Mouse (Mus musculus) MEL (cell line): Measurements from ENCODE around the gene Acp2. TPM values are rescaled to one million over a fixed set of nuclear protein-coding genes. Genes with fewer than 3 reads are reported as not detected.

Source experiments
- DNase-seq: peaks from one replicate; pipeline ENCODE4 v3.0.0; 2011; ENCODE audit warnings: low read depth, low spot score
- H3K27ac ChIP-seq: 2 replicates; pipeline ENCODE4 v1.5.1; 2012; ENCODE audit warnings: low read depth, mild to moderate bottlenecking, control low read depth, low read length, moderate library complexity; ENCODE audit not compliant: control insufficient read depth
- H3K27me3 ChIP-seq, 2 experiments: fragments of 150-350 bp in 1 of 2; sonication (generic) in 1 of 2; 2 replicates each; pipeline ENCODE4 v1.6.1; 2012; ENCODE audit warnings: low read length in 2 of 2, mild to moderate bottlenecking in 2 of 2, improper control_type of control experiment in 1 of 2, moderate library complexity in 1 of 2; ENCODE audit not compliant: insufficient read depth in 2 of 2, control insufficient read depth in 1 of 2
- H3K36me3 ChIP-seq, 2 experiments: 2 replicates each; pipeline ENCODE4 v1.6.1; 2012 to 2014; ENCODE audit warnings: low read length in 2 of 2, improper control_type of control experiment in 1 of 2, inconsistent platforms in 1 of 2, mild to moderate bottlenecking in 1 of 2; ENCODE audit not compliant: insufficient read depth in 2 of 2, control insufficient read depth in 1 of 2
- H3K4me1 ChIP-seq, 2 experiments: fragments of 150-350 bp in 1 of 2; sonication (generic) in 1 of 2; 2 replicates each; pipeline ENCODE4 v1.6.1; 2012; ENCODE audit warnings: low read length in 2 of 2, improper control_type of control experiment in 1 of 2, mild to moderate bottlenecking in 1 of 2; ENCODE audit not compliant: insufficient read depth in 2 of 2, control insufficient read depth in 1 of 2
- H3K4me3 ChIP-seq, 2 experiments: fragments of 150-350 bp in 1 of 2; sonication (generic) in 1 of 2; 2 replicates each; pipeline ENCODE4 v1.5.1; 2012; ENCODE audit warnings: low read depth in 2 of 2, low read length in 2 of 2, mild to moderate bottlenecking in 2 of 2, moderate library complexity in 2 of 2, control low read depth in 1 of 2, improper control_type of control experiment in 1 of 2; ENCODE audit not compliant: control insufficient read depth in 1 of 2, insufficient read depth in 1 of 2
- H3K79me2 ChIP-seq: 2 replicates; pipeline ENCODE4 v1.6.1; 2012; ENCODE audit warnings: mild to moderate bottlenecking, low read length, moderate library complexity; ENCODE audit not compliant: control insufficient read depth, poor library complexity, insufficient read depth
- H3K9ac ChIP-seq: 2 replicates; pipeline ENCODE4 v1.6.1; 2012; ENCODE audit warnings: low read depth, mild to moderate bottlenecking, control low read depth, low read length, moderate library complexity; ENCODE audit not compliant: control insufficient read depth, poor library complexity, severe bottlenecking
- H3K9me3 ChIP-seq: fragments of 150-350 bp; sonication (generic); replicated peaks from 2 replicates; pipeline ENCODE4 v1.6.1; 2012; ENCODE audit warnings: mild to moderate bottlenecking, low read length, improper control_type of control experiment, moderate library complexity; ENCODE audit not compliant: insufficient read depth
- BHLHE40 ChIP-seq: IDR thresholded peaks from 2 replicates; pipeline ENCODE4 v1.6.1; 2012; ENCODE audit warnings: low read depth, mild to moderate bottlenecking, inconsistent platforms, low read length, improper control_type of control experiment, borderline replicate concordance
- CHD1 ChIP-seq: IDR thresholded peaks from 2 replicates; pipeline ENCODE4 v1.6.1; 2012; ENCODE audit warnings: low read depth, mild to moderate bottlenecking, inconsistent platforms, low read length, improper control_type of control experiment
- E2F4 ChIP-seq: IDR thresholded peaks from 2 replicates; pipeline ENCODE4 v1.6.1; 2011; ENCODE audit warnings: low read depth, low read length, improper control_type of control experiment, borderline replicate concordance
- ETS1 ChIP-seq: IDR thresholded peaks from 2 replicates; pipeline ENCODE4 v1.6.1; 2012; ENCODE audit warnings: low read depth, mild to moderate bottlenecking, inconsistent platforms, low read length, improper control_type of control experiment, moderate library complexity
- HCFC1 ChIP-seq: IDR thresholded peaks from 2 replicates; pipeline ENCODE4 v1.6.1; 2012; ENCODE audit warnings: low read depth, mild to moderate bottlenecking, inconsistent platforms, low read length, improper control_type of control experiment, moderate library complexity
- KAT2A ChIP-seq: conservative IDR thresholded peaks from 2 replicates; pipeline ENCODE4 v1.6.1; 2012; ENCODE audit warnings: low read depth, low read length, improper control_type of control experiment, inconsistent platforms
- MAZ ChIP-seq: IDR thresholded peaks from 2 replicates; pipeline ENCODE4 v1.6.1; 2012; ENCODE audit warnings: low read depth, mild to moderate bottlenecking, inconsistent platforms, low read length, improper control_type of control experiment
- NELFE ChIP-seq: IDR thresholded peaks from 2 replicates; pipeline ENCODE4 v1.6.1; 2011; ENCODE audit warnings: low read depth, low read length, improper control_type of control experiment
- NRF1 ChIP-seq: IDR thresholded peaks from 2 replicates; pipeline ENCODE4 v1.6.1; 2014; ENCODE audit warnings: low read depth, mild to moderate bottlenecking, inconsistent platforms, low read length, improper control_type of control experiment, moderate library complexity; ENCODE audit not compliant: poor library complexity, insufficient read depth, severe bottlenecking
- POLR2A ChIP-seq, 2 experiments: IDR thresholded peaks; 2 replicates each; pipeline ENCODE4 v1.6.1; 2011 to 2012; ENCODE audit warnings: low read length in 2 of 2, mild to moderate bottlenecking in 2 of 2, control low read depth in 1 of 2, improper control_type of control experiment in 1 of 2, low read depth in 1 of 2, moderate library complexity in 1 of 2; ENCODE audit not compliant: control insufficient read depth in 1 of 2, insufficient read depth in 1 of 2, poor library complexity in 1 of 2
- POLR2AphosphoS2 ChIP-seq: IDR thresholded peaks from 2 replicates; pipeline ENCODE4 v1.6.1; 2011; ENCODE audit warnings: low read length, improper control_type of control experiment
- RAD21 ChIP-seq: IDR thresholded peaks from 2 replicates; pipeline ENCODE4 v1.6.1; 2011; ENCODE audit warnings: mild to moderate bottlenecking, low read depth, low read length, improper control_type of control experiment
- SIN3A ChIP-seq: IDR thresholded peaks from 2 replicates; pipeline ENCODE4 v1.6.1; 2012; ENCODE audit warnings: low read length, improper control_type of control experiment, inconsistent platforms
- TCF12 ChIP-seq: IDR thresholded peaks from 2 replicates; pipeline ENCODE4 v1.6.1; 2014; ENCODE audit warnings: low read depth, mild to moderate bottlenecking, inconsistent platforms, low read length, improper control_type of control experiment, moderate library complexity
- USF1 ChIP-seq: IDR thresholded peaks from 2 replicates; pipeline ENCODE4 v1.6.1; 2014; ENCODE audit warnings: low read depth, mild to moderate bottlenecking, inconsistent platforms, low read length, improper control_type of control experiment, moderate library complexity
- ZMIZ1 ChIP-seq: IDR thresholded peaks from 2 replicates; pipeline ENCODE4 v1.6.1; 2012; ENCODE audit warnings: low read depth, mild to moderate bottlenecking, inconsistent platforms, low read length, improper control_type of control experiment, moderate library complexity
- polyA plus RNA-seq, 2 experiments: library from polyadenylated mRNA; stranded (reverse) in 1 of 2; unstranded in 1 of 2; fragments of >175 nt in 1 of 2; fragments of >200 nt in 1 of 2; gene quantifications; 2 replicates each; pipeline versions ENCODE4 v1.2.1 to v1.2.4; 2012; ENCODE audit warnings: low replicate concordance in 2 of 2, low read depth in 1 of 2; ENCODE audit not compliant: insufficient read length in 2 of 2, insufficient read depth in 1 of 2, missing spikeins in 1 of 2
- total RNA-seq: library from RNA; depleted of rRNA; stranded (reverse); fragments of 300-350 nt; gene quantifications from 2 replicates; pipeline ENCODE4 v1.2.3, GENCODE M21; 2012

The Acp2 gene
- total and polyA plus RNA-seq, 3 experiments: 7.3 to 11.3 TPM; not detected in 1

- TF ChIP-seq NRF1 (peak; percentile 38; the same call in 1 of the 2 replicates), MAZ (peak; percentile 52; the same call in 1 of the 2 replicates), E2F4 (peak; percentile 33; the same call in 1 of the 2 replicates), CHD1 (0 out of 2 replicates have a peak, but pooled peaks have one; percentile 42), KAT2A (peak; percentile 89)
Observed at GRCm38 (mm10) chr2:91202222-91202971, at the start of gene Acp2, which contains the start of gene Nr1h3 (continued).

GRCm38 (mm10) chr2:91152885-91153377 lies 49.8 kb upstream of the Acp2 start:
- no peak for TF ChIP-seq POLR2AphosphoS2
- TF ChIP-seq ETS1: no peak
- TF ChIP-seq BHLHE40: no peak
- no peak for TF ChIP-seq TCF12
- TF ChIP-seq ZMIZ1: no peak
- TF ChIP-seq POLR2A (IDR thresholded peaks at IDR 0.05; ENCODE audit: control insufficient read depth in 1 of 2, insufficient read depth in 1 of 2, low read depth in 1 of 2, low read length in 2 of 2, poor library complexity in 1 of 2): no peak
- TF ChIP-seq KAT2A: no peak
- no peak for TF ChIP-seq SIN3A
- TF ChIP-seq NELFE: no peak
- no peak for TF ChIP-seq RAD21
- H3K27me3 ChIP-seq: no peaks in the 10 kb centered on the region
- no peak overlapping the region for H3K27ac ChIP-seq
- peaks cover 0 to 18% of the 10 kb centered on the region in 2 experiments; a peak in 2 of 4 replicates for H3K36me3 ChIP-seq
- no peak for DNase-seq
- H3K9me3 ChIP-seq: no peaks in the 10 kb centered on the region
- H3K4me1 ChIP-seq: no peaks in the 10 kb centered on the region
- no peaks in the 10 kb centered on the region for H3K79me2 ChIP-seq
- H3K4me3 ChIP-seq: no peak overlapping the region
- H3K9ac ChIP-seq: no peak overlapping the region

GRCm38 (mm10) chr2:91154091-91154490 lies 48.6 kb upstream of the Acp2 start:
- Histone ChIP-seq H3K27ac (no peak overlapping the region), H3K4me1 (no peaks in the 10 kb centered on the region), H3K9me3 (no peaks in the 10 kb centered on the region), H3K79me2 (no peaks in the 10 kb centered on the region), H3K9ac (no peak overlapping the region), H3K27me3 (no peaks in the 10 kb centered on the region), H3K4me3 (no peak overlapping the region), H3K36me3 (peaks cover 0 to 17% of the 10 kb centered on the region in 2 experiments; a peak in 2 of 4 replicates)
- TF ChIP-seq USF1: no peak
- TF ChIP-seq SIN3A: no peak
- TF ChIP-seq HCFC1: no peak
- DNase-seq: no peak
